ENCODE assay signal across 12 mouse cellular contexts in genomic region chr2:70563721-70564645, GRCm38 (mm10). TPM values are rescaled to one million over a fixed set of nuclear protein-coding genes. Genes with fewer than 3 reads are reported as not detected.
DNase-seq lines count a peak whose midpoint lies in the region; ATAC-seq lines count a peak whose summit lies in the region.
"Had no signal": no experiment of that assay in that cellular context is flagged by ENCODE, and none has a peak within 500 bp of the region (broad histone marks: within the 10 kb centered on the region; RNA-seq: fewer than 3 reads in every experiment).

No protein-coding gene starts in this region.

- no peaks in the 10 kb centered on the region for H3K36me3 ChIP-seq in kidney, embryonic 16.5 days (ENCODE audit: insufficient read depth, low read length)
- H3K36me3 ChIP-seq in embryonic facial prominence, embryonic 10.5 days (replicated peaks), result no peaks in the 10 kb centered on the region
- no peaks in the 10 kb centered on the region for H3K36me3 ChIP-seq in hindbrain, embryonic 14.5 days (replicated peaks; ENCODE audit: control insufficient read depth, insufficient read depth)
- no peaks in the 10 kb centered on the region for H3K36me3 ChIP-seq in neural tube, embryonic 11.5 days (ENCODE audit: control insufficient read depth, insufficient read depth, low read length)
- H3K36me3 ChIP-seq: G1E; stomach, embryonic 15.5 days had no signal

- no peak for DNase-seq in kidney, adult 8-10 months
- no peak for DNase-seq in embryonic facial prominence, embryonic 10.5 days (ENCODE audit: low spot score)
- no peak for DNase-seq in hindbrain, embryonic 14.5 days (ENCODE audit: low spot score)
- peak; percentile 31 for DNase-seq in neural tube, embryonic 11.5 days (ENCODE audit: low spot score)
- no peak for DNase-seq in adrenal gland, postnatal 14 days
- DNase-seq: gastrocnemius, postnatal 25 days had no signal

- peaks cover 91% of the 10 kb centered on the region for H3K27me3 ChIP-seq in kidney, embryonic 16.5 days (ENCODE audit: insufficient read depth, low read length)
- H3K27me3 ChIP-seq in embryonic facial prominence, embryonic 10.5 days (replicated peaks; ENCODE audit: low read depth, poor library complexity, severe bottlenecking), result peaks cover 100% of the 10 kb centered on the region
- peaks cover 83% of the 10 kb centered on the region for H3K27me3 ChIP-seq in hindbrain, embryonic 14.5 days (ENCODE audit: control insufficient read depth, insufficient read depth, low read length)
- H3K27me3 ChIP-seq in neural tube, embryonic 11.5 days (ENCODE audit: control insufficient read depth, insufficient read depth, low read length), result peaks cover 94% of the 10 kb centered on the region

- 2% methylated on average over 37 of the region's 38 CpGs for WGBS in kidney, embryonic 16.5 days
- WGBS in embryonic facial prominence, embryonic 10.5 days, result under 1% methylated on average over 38 of the region's 38 CpGs
- under 1% methylated on average over 38 of the region's 38 CpGs for WGBS in hindbrain, embryonic 14.5 days
- under 1% methylated on average over 38 of the region's 38 CpGs for WGBS in neural tube, embryonic 11.5 days

- no peak for ATAC-seq in kidney, embryonic 16.5 days (ENCODE audit: low FRiP score, low TSS enrichment)
- no peak for ATAC-seq in hindbrain, embryonic 14.5 days (ENCODE audit: low FRiP score)
- no peak for ATAC-seq in neural tube, embryonic 11.5 days (ENCODE audit: insufficient read depth, low FRiP score, low TSS enrichment)
- ATAC-seq in erythroblast, adult 5-6 weeks (replicated peaks; ENCODE audit: low FRiP score, poor library complexity, severe bottlenecking), result no peak
- ATAC-seq in megakaryocyte-erythroid progenitor cell, adult 5-6 weeks (replicated peaks; ENCODE audit: low FRiP score, low TSS enrichment, poor library complexity, severe bottlenecking), result no peak

- H3K4me2 ChIP-seq in kidney, embryonic 16.5 days (replicated peaks; ENCODE audit: low read depth, low read length), result peak overlapping the region; percentile 53
- H3K4me2 ChIP-seq in hindbrain, embryonic 14.5 days (replicated peaks), result peak overlapping the region; percentile 65
- H3K4me2 ChIP-seq in neural tube, embryonic 11.5 days (ENCODE audit: low read depth), result peak overlapping the region; percentile 43

- H3K9me3 ChIP-seq in kidney, embryonic 16.5 days (ENCODE audit: low read length), result no peaks in the 10 kb centered on the region
- H3K9me3 ChIP-seq in embryonic facial prominence, embryonic 10.5 days, result no peaks in the 10 kb centered on the region
- H3K9me3 ChIP-seq in hindbrain, embryonic 14.5 days (ENCODE audit: control insufficient read depth, low read length), result no peaks in the 10 kb centered on the region
- no peaks in the 10 kb centered on the region for H3K9me3 ChIP-seq in neural tube, embryonic 11.5 days (ENCODE audit: control insufficient read depth, low read length)
- H3K9me3 ChIP-seq: stomach, embryonic 15.5 days had no signal

- H3K4me3 ChIP-seq in kidney, embryonic 16.5 days (ENCODE audit: low read length), result 0 out of 2 replicates have a peak overlapping the region, but pooled peaks have one; percentile 38
- peak overlapping the region; percentile 50 for H3K4me3 ChIP-seq in embryonic facial prominence, embryonic 10.5 days
- peak overlapping the region; percentile 55 for H3K4me3 ChIP-seq in hindbrain, embryonic 14.5 days (replicated peaks; ENCODE audit: low read length)
- H3K4me3 ChIP-seq in neural tube, embryonic 11.5 days (ENCODE audit: low read depth, low read length), result peak overlapping the region; percentile 37

- H3K9ac ChIP-seq in kidney, embryonic 16.5 days (replicated peaks; ENCODE audit: low read length), result no peak overlapping the region
- H3K9ac ChIP-seq in hindbrain, embryonic 14.5 days, result peak overlapping the region; percentile 80
- H3K9ac ChIP-seq in neural tube, embryonic 11.5 days (ENCODE audit: low read length), result peak overlapping the region; percentile 61
- H3K9ac ChIP-seq: stomach, embryonic 15.5 days had no signal

- no peak overlapping the region for H3K27ac ChIP-seq in kidney, embryonic 16.5 days (ENCODE audit: low read length)
- 0 out of 2 replicates have a peak overlapping the region, but pooled peaks have one; percentile 15 for H3K27ac ChIP-seq in embryonic facial prominence, embryonic 10.5 days (replicated peaks)
- H3K27ac ChIP-seq in hindbrain, embryonic 14.5 days, result peak overlapping the region; percentile 95
- H3K27ac ChIP-seq in neural tube, embryonic 11.5 days (ENCODE audit: low read depth, low read length), result peak overlapping the region; percentile 23; the same call in 1 of the 2 replicates
- H3K27ac ChIP-seq: stomach, embryonic 15.5 days had no signal

- peaks cover 71% of the 10 kb centered on the region for H3K4me1 ChIP-seq in kidney, embryonic 16.5 days (ENCODE audit: insufficient read depth, low read length)
- peaks cover 80% of the 10 kb centered on the region for H3K4me1 ChIP-seq in embryonic facial prominence, embryonic 10.5 days
- peaks cover 10% of the 10 kb centered on the region; the same call in 1 of the 2 replicates for H3K4me1 ChIP-seq in hindbrain, embryonic 14.5 days (replicated peaks; ENCODE audit: control insufficient read depth, insufficient read depth, low read length)
- peaks cover 30% of the 10 kb centered on the region for H3K4me1 ChIP-seq in neural tube, embryonic 11.5 days (ENCODE audit: control insufficient read depth, insufficient read depth, low read length)

RNA-seq across cellular contexts. Expression of gene Gad1, which starts 11.1 kb away (rescaled TPM):
- polyA plus RNA-seq in kidney, embryonic 16.5 days (2015; fragmentation: Nextera tagmentation; extraction: Ambion mirVana), result 0.11 and 0.28 TPM in 2 replicates
- 0.47 and 0.91 TPM in 2 replicates for polyA plus RNA-seq in embryonic facial prominence, embryonic 10.5 days (2016; fragmentation: Nextera tagmentation; extraction: Ambion mirVana)
- 89.8 and 119 TPM in 2 replicates for polyA plus RNA-seq in hindbrain, embryonic 14.5 days (2014; fragmentation: Nextera tagmentation; extraction: Ambion mirVana)
- polyA plus RNA-seq in neural tube, embryonic 11.5 days (2014; fragmentation: Nextera tagmentation; extraction: Ambion mirVana), result 9.4 TPM in 2 replicates
- total RNA-seq in erythroblast, adult 5-6 weeks (2015; ENCODE audit: low replicate concordance), result not detected in 2 replicates
- not detected in 2 replicates for total RNA-seq in erythroblast, adult 5-6 weeks (2017; ENCODE audit: low replicate concordance)
- total RNA-seq in megakaryocyte-erythroid progenitor cell, adult 5-6 weeks (2014; fragmentation: Nextera tagmentation), result not detected in 2 replicates
- total RNA-seq in megakaryocyte-erythroid progenitor cell, adult 5-6 weeks (2017), result not detected in 2 replicates
- 0.89 and 1.3 TPM in 2 replicates for total RNA-seq in adrenal gland, postnatal 14 days (2021)
- polyA plus RNA-seq: G1E had no signal

RNA-seq across cellular contexts. Expression of gene Erich2, which starts 55.4 kb away (rescaled TPM):
- 2.6 and 2.7 TPM in 2 replicates for polyA plus RNA-seq in kidney, embryonic 16.5 days (2015; fragmentation: Nextera tagmentation; extraction: Ambion mirVana)
- polyA plus RNA-seq in embryonic facial prominence, embryonic 10.5 days (2016; fragmentation: Nextera tagmentation; extraction: Ambion mirVana), result 0.87 and 1.2 TPM in 2 replicates
- polyA plus RNA-seq in hindbrain, embryonic 14.5 days (2014; fragmentation: Nextera tagmentation; extraction: Ambion mirVana), result 1.9 and 3.8 TPM in 2 replicates
- 1.2 and 1.6 TPM in 2 replicates for polyA plus RNA-seq in neural tube, embryonic 11.5 days (2014; fragmentation: Nextera tagmentation; extraction: Ambion mirVana)
- total RNA-seq in erythroblast, adult 5-6 weeks (2015; ENCODE audit: low replicate concordance), result not detected in 2 replicates
- 0.60 TPM in 1 of 2 replicates, not detected in the other for total RNA-seq in erythroblast, adult 5-6 weeks (2017; ENCODE audit: low replicate concordance)
- not detected in 2 replicates for total RNA-seq in megakaryocyte-erythroid progenitor cell, adult 5-6 weeks (2014; fragmentation: Nextera tagmentation)
- total RNA-seq in megakaryocyte-erythroid progenitor cell, adult 5-6 weeks (2017), result not detected in 2 replicates
- total RNA-seq in adrenal gland, postnatal 14 days (2021), result 0.45 TPM in 1 of 2 replicates, not detected in the other
- total RNA-seq: G1E; gastrocnemius, postnatal 25 days had no signal
- polyA plus RNA-seq: G1E; liver, embryonic 16.5 days had no signal
